ENCODE assay signal across 9 mouse cellular contexts in the genomic region with DNA sequence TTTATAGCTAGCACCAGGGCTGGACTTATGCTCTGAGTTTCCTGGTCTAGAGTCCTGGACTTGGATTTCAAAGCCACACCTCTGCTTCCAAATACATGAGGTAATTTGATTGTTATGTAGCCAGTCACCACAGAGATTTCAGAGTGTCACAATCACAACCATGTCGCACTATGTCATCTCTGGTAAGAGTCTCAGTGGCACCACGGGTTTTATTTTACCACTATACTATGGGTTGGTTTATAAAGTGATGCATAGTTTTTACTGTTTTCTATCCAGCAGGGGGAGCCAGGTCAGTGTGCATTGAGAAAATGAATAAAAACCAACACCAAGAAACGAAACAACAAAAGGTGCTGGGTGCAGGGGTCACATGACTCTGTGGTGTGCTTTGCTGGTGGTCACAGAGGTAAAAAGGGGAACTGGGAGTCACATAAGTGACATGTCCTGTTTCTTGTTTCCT. TPM values are rescaled to one million over a fixed set of nuclear protein-coding genes. Genes with fewer than 3 reads are reported as not detected.
A peak's percentile ranks its signal among the peaks of the same experiment; 100 is the strongest.
DNase-seq lines count a peak whose midpoint lies in the region; ATAC-seq and TF ChIP-seq lines count a peak whose summit lies in the region.
"Had no signal": no experiment of that assay in that cellular context is flagged by ENCODE, and none has a peak within 500 bp of the region (broad histone marks: within the 10 kb centered on the region; RNA-seq: fewer than 3 reads in every experiment).

No protein-coding gene starts in this region.

- no peaks in the 10 kb centered on the region for H3K4me1 ChIP-seq in hindbrain, embryonic 14.5 days (replicated peaks; ENCODE audit: control insufficient read depth, insufficient read depth, low read length)
- no peaks in the 10 kb centered on the region for H3K4me1 ChIP-seq in hindbrain, embryonic 13.5 days (replicated peaks)
- H3K4me1 ChIP-seq in CH12.LX (ENCODE audit: control insufficient read depth in 1 of 2, insufficient read depth in 2 of 2), result peaks cover 3 to 35% of the 10 kb centered on the region in 2 experiments; a peak in 3 of 4 replicates
- no peaks in the 10 kb centered on the region for H3K4me1 ChIP-seq in cortical plate, adult 2 months (ENCODE audit: control insufficient read depth, insufficient read depth, low read length)
- H3K4me1 ChIP-seq in liver, adult 2 months (ENCODE audit: control insufficient read depth, insufficient read depth, low read length), result no peaks in the 10 kb centered on the region

- dilution Hi-C loops in CH12.LX (cut with MboI; ENCODE audit: extremely low pct_ligation_motif_present, extremely low pct_unique_long_range_greater_than_20kb, low sequenced_read_pairs), result no loop called here

- in situ Hi-C loops in CH12.LX (cut with MboI; ENCODE audit: low pct_ligation_motif_present, low pct_unique_long_range_greater_than_20kb, low sequenced_read_pairs), result loop anchor here (5.0 to 10.0 kb wide), 2 partner anchors 33 to 56 kb away; no protein-coding TSS in a partner anchor

- peak; percentile 63 for DNase-seq in hindbrain, embryonic 14.5 days (ENCODE audit: low spot score)
- DNase-seq in CH12.LX (ENCODE audit: extremely low read depth), result peak; percentile 92
- DNase-seq in liver, adult 2 months (ENCODE audit: extremely low read depth, low read depth, low spot score), result peak; percentile 30
- DNase-seq in retina, postnatal 7 days (ENCODE audit: low read depth, low spot score), result peak; percentile 9
- no peak for DNase-seq in ovary, adult 18-20 months (ENCODE audit: low spot score)
- DNase-seq in left cerebral cortex, postnatal 36 days (ENCODE audit: low spot score in 2 of 2), result no peak

- no peaks in the 10 kb centered on the region for H3K27me3 ChIP-seq in hindbrain, embryonic 14.5 days (ENCODE audit: control insufficient read depth, insufficient read depth, low read length)
- H3K27me3 ChIP-seq in hindbrain, embryonic 13.5 days, result no peaks in the 10 kb centered on the region
- H3K27me3 ChIP-seq in CH12.LX (replicated peaks), result no peaks in the 10 kb centered on the region
- no peaks in the 10 kb centered on the region for H3K27me3 ChIP-seq in liver, adult 2 months (ENCODE audit: control insufficient read depth, insufficient read depth, low read length)
- H3K27me3 ChIP-seq: limb, embryonic 13.5 days had no signal

- intact Hi-C loops in left cerebral cortex, postnatal 36 days (cut with DNase I), result no loop called here

- no peaks in the 10 kb centered on the region for H3K36me3 ChIP-seq in hindbrain, embryonic 14.5 days (replicated peaks; ENCODE audit: control insufficient read depth, insufficient read depth)
- no peaks in the 10 kb centered on the region for H3K36me3 ChIP-seq in hindbrain, embryonic 13.5 days
- H3K36me3 ChIP-seq in CH12.LX (replicated peaks in 1 of 2; ENCODE audit: control insufficient read depth in 1 of 2, insufficient read depth in 1 of 2, low read length in 1 of 2), result no peaks in the 10 kb centered on the region
- no peaks in the 10 kb centered on the region for H3K36me3 ChIP-seq in liver, adult 2 months (ENCODE audit: control insufficient read depth, insufficient read depth, low read length)
- H3K36me3 ChIP-seq: limb, embryonic 13.5 days had no signal

- TF ChIP-seq POLR2A in CH12.LX (IDR thresholded peaks at IDR 0.05; ENCODE audit: low read depth, low read length), result no peak
- no peak for TF ChIP-seq POLR2A in cortical plate, adult 2 months (IDR thresholded peaks at IDR 0.05; ENCODE audit: extremely low read depth, insufficient read depth, low read length)
- TF ChIP-seq POLR2A in liver, adult 2 months (IDR thresholded peaks at IDR 0.05; ENCODE audit: extremely low read depth, insufficient read depth, low read length), result no peak

- 40% methylated on average over 3 of the region's 3 CpGs for WGBS in hindbrain, embryonic 14.5 days
- WGBS in hindbrain, embryonic 13.5 days, result 40% methylated on average over 3 of the region's 3 CpGs
- 17% methylated on average over 3 of the region's 3 CpGs for WGBS in liver, adult 2 months

- no peak overlapping the region for H3K4me3 ChIP-seq in hindbrain, embryonic 14.5 days (replicated peaks; ENCODE audit: low read length)
- H3K4me3 ChIP-seq in hindbrain, embryonic 13.5 days, result no peak overlapping the region
- H3K4me3 ChIP-seq in CH12.LX (replicated peaks in 1 of 3; ENCODE audit: low read depth in 2 of 3, low read length in 2 of 3, poor library complexity in 1 of 3), result no peak overlapping the region
- H3K4me3 ChIP-seq in cortical plate, adult 2 months (ENCODE audit: insufficient read depth, low read length), result no peak overlapping the region
- no peak overlapping the region for H3K4me3 ChIP-seq in liver, adult 2 months (ENCODE audit: insufficient read depth, low read depth, low read length)
- H3K4me3 ChIP-seq: limb, embryonic 13.5 days had no signal

- H3K4me2 ChIP-seq in hindbrain, embryonic 14.5 days (replicated peaks), result no peak overlapping the region
- no peak overlapping the region for H3K4me2 ChIP-seq in hindbrain, embryonic 13.5 days
- peak overlapping the region; percentile 47; the same call in 1 of the 2 replicates for H3K4me2 ChIP-seq in CH12.LX (ENCODE audit: insufficient read depth, low read depth, poor library complexity, severe bottlenecking)
- H3K4me2 ChIP-seq: limb, embryonic 13.5 days had no signal

- no peak overlapping the region for H3K9ac ChIP-seq in hindbrain, embryonic 14.5 days
- no peak overlapping the region for H3K9ac ChIP-seq in hindbrain, embryonic 13.5 days
- no peak overlapping the region for H3K9ac ChIP-seq in CH12.LX (ENCODE audit: insufficient read depth, low read depth)
- H3K9ac ChIP-seq in liver, adult 2 months (ENCODE audit: low read depth, low read length), result no peak overlapping the region
- H3K9ac ChIP-seq: limb, embryonic 13.5 days had no signal

- TF ChIP-seq RAD21 in CH12.LX (IDR thresholded peaks at IDR 0.05; ENCODE audit: low read depth, low read length), result peak; percentile 84

- TF ChIP-seq EP300 in CH12.LX (IDR thresholded peaks at IDR 0.05; ENCODE audit: low read length), result peak; percentile 96

- ATAC-seq in hindbrain, embryonic 14.5 days (ENCODE audit: low FRiP score), result no peak
- ATAC-seq in hindbrain, embryonic 13.5 days (ENCODE audit: low FRiP score), result no peak

- no peaks in the 10 kb centered on the region for H3K9me3 ChIP-seq in hindbrain, embryonic 14.5 days (ENCODE audit: control insufficient read depth, low read length)
- H3K9me3 ChIP-seq in hindbrain, embryonic 13.5 days, result no peaks in the 10 kb centered on the region
- no peaks in the 10 kb centered on the region for H3K9me3 ChIP-seq in CH12.LX (replicated peaks; ENCODE audit: low read length)
- H3K9me3 ChIP-seq: limb, embryonic 13.5 days had no signal

- H3K27ac ChIP-seq in hindbrain, embryonic 14.5 days, result no peak overlapping the region
- H3K27ac ChIP-seq in hindbrain, embryonic 13.5 days, result no peak overlapping the region
- H3K27ac ChIP-seq in CH12.LX (ENCODE audit: insufficient read depth, low read depth), result no peak overlapping the region
- H3K27ac ChIP-seq in cortical plate, adult 2 months (ENCODE audit: insufficient read depth, low read length), result no peak overlapping the region
- H3K27ac ChIP-seq in liver, adult 2 months (replicated peaks; ENCODE audit: insufficient read depth, low read depth, low read length), result no peak overlapping the region
- H3K27ac ChIP-seq: limb, embryonic 13.5 days had no signal

- peak; percentile 35 to 91; a peak in 3 of 4 replicates for TF ChIP-seq CTCF in CH12.LX (conservative IDR thresholded peaks at IDR 0.05 in 1 of 2, IDR thresholded peaks at IDR 0.05 in 1 of 2; ENCODE audit: low read depth in 2 of 2, low read length in 2 of 2)
- TF ChIP-seq CTCF in cortical plate, adult 2 months (IDR thresholded peaks at IDR 0.05; ENCODE audit: extremely low read depth, insufficient read depth, low read length), result peak; percentile 43; the same call in 1 of the 2 replicates
- peak; percentile 39; the same call in 1 of the 2 replicates for TF ChIP-seq CTCF in liver, adult 2 months (IDR thresholded peaks at IDR 0.05; ENCODE audit: low read depth, low read length)

- no peaks in the 10 kb centered on the region for H3K79me2 ChIP-seq in CH12.LX (replicated peaks; ENCODE audit: control insufficient read depth, extremely low read depth, insufficient read depth, poor library complexity, severe bottlenecking)
- no peaks in the 10 kb centered on the region for H3K79me2 ChIP-seq in liver, adult 2 months (ENCODE audit: control insufficient read depth, insufficient read depth, low read length)

TF ChIP-seq in CH12.LX, 34 proteins besides CTCF, POLR2A, EP300 and RAD21 (continues in another document):
- peak; percentile 72; the same call in 1 of the 2 replicates for TF ChIP-seq RCOR1 (conservative IDR thresholded peaks at IDR 0.05; ENCODE audit: low read depth, low read length)
- no peak for TF ChIP-seq CHD2 (IDR thresholded peaks at IDR 0.05; ENCODE audit: low read length)
- TF ChIP-seq NELFE (IDR thresholded peaks at IDR 0.05; ENCODE audit: low read depth, low read length), result peak; percentile 60; the same call in 1 of the 2 replicates
- no peak for TF ChIP-seq POLR2AphosphoS2 (IDR thresholded peaks at IDR 0.05; ENCODE audit: low read depth, low read length)
- no peak for TF ChIP-seq ZKSCAN1 (IDR thresholded peaks at IDR 0.05; ENCODE audit: borderline replicate concordance, low read depth, low read length)
- no peak for TF ChIP-seq MAZ (IDR thresholded peaks at IDR 0.05; ENCODE audit: low read depth, low read length)
- TF ChIP-seq GABPA (IDR thresholded peaks at IDR 0.05; ENCODE audit: insufficient replicate concordance, low read depth, low read length), result no peak
- TF ChIP-seq NRF1 (IDR thresholded peaks at IDR 0.05; ENCODE audit: low read depth, low read length), result no peak

RNA-seq across cellular contexts. Expression of a gene that starts 15.8 kb away (rescaled TPM):
- 15.8 and 17.0 TPM in 2 replicates for polyA plus RNA-seq in hindbrain, embryonic 14.5 days (2014; fragmentation: Nextera tagmentation; extraction: Ambion mirVana)
- 17.1 and 17.7 TPM in 2 replicates for polyA plus RNA-seq in hindbrain, embryonic 13.5 days (2015; fragmentation: Nextera tagmentation; extraction: Ambion mirVana)
- total RNA-seq in CH12.LX (2012; rRNA removed) (13.9 and 14.3 TPM in 2 replicates), CH12.LX (2014; rRNA removed) (35.3 and 42.4 TPM in 2 replicates)
- polyA plus RNA-seq in CH12.LX (2012; ENCODE audit: insufficient read length, low read depth), result 9.2 and 10.9 TPM in 2 replicates
- 14.0 and 16.5 TPM in 2 replicates for polyA plus RNA-seq in cortical plate, adult 2 months (2012; rRNA removed)
- 39.7 and 40.7 TPM in 2 replicates for total RNA-seq in liver, adult 2 months (2014; rRNA removed)
- 1.7 and 1.8 TPM in 2 replicates for polyA plus RNA-seq in liver, adult 2 months (2012; rRNA removed)
- total RNA-seq in left cerebral cortex, postnatal 36 days (2021), result 10 to 100 TPM; 22.8 to 28.7 TPM

RNA-seq across cellular contexts. Expression of a gene that starts 45.2 kb away (rescaled TPM):
- 26.6 and 29.7 TPM in 2 replicates for polyA plus RNA-seq in hindbrain, embryonic 14.5 days (2014; fragmentation: Nextera tagmentation; extraction: Ambion mirVana)
- polyA plus RNA-seq in hindbrain, embryonic 13.5 days (2015; fragmentation: Nextera tagmentation; extraction: Ambion mirVana), result 22.0 and 25.0 TPM in 2 replicates
- total RNA-seq in CH12.LX (2012; rRNA removed), result 11.5 and 12.8 TPM in 2 replicates
- total RNA-seq in CH12.LX (2014; rRNA removed), result 20.0 and 22.0 TPM in 2 replicates
- polyA plus RNA-seq in CH12.LX (2012; ENCODE audit: insufficient read length, low read depth), result 25.2 and 29.4 TPM in 2 replicates
- 14.4 and 14.7 TPM in 2 replicates for polyA plus RNA-seq in cortical plate, adult 2 months (2012; rRNA removed)
- total RNA-seq in liver, adult 2 months (2014; rRNA removed), result 4.7 and 5.5 TPM in 2 replicates
- 0.36 and 0.65 TPM in 2 replicates for polyA plus RNA-seq in liver, adult 2 months (2012; rRNA removed)
- total RNA-seq in left cerebral cortex, postnatal 36 days (2021), result 10 to 100 TPM; 23.0 to 23.5 TPM

Comparison
In these comparisons a context has a peak if more than half of its experiments do, and no peak if none do; other contexts are left out.
1. DNase-seq: peak in hindbrain, embryonic 14.5 days (single experiment), CH12.LX (single experiment), liver, adult 2 months (single experiment) and retina, postnatal 7 days (single experiment); none in ovary, adult 18-20 months (single experiment) and left cerebral cortex, postnatal 36 days (0 of 2).
2. Peak in every context shown above with its lines, with median percentiles within 50 percentile points of each other: CTCF ChIP-seq.